Mouse (Mus musculus) midbrain, embryonic 12.5 days (tissue): ENCODE measurements around the gene Cyp2a12. TPM values are rescaled to one million over a fixed set of nuclear protein-coding genes. Genes with fewer than 3 reads are reported as not detected.

ENCODE experiments used
- polyA plus RNA-seq: library from polyadenylated mRNA; unstranded; fragments of >200 nt; fragmentation: Nextera tagmentation; extraction: Ambion mirVana; gene quantifications from 2 replicates; pipeline ENCODE4 v1.2.1, GENCODE M21; 2016

Cyp2a12 gene
- polyA plus RNA-seq, 1 experiment from 2014 or later: not detected

Other genes with a start within 250 kb of the Cyp2a12 start
- gene Cyp2g1, start 220.2 kb upstream of the Cyp2a12 start, polyA plus RNA-seq: not detected in 2 replicates
- not detected in 2 replicates for gene Cyp2a5, start 193.8 kb upstream of the Cyp2a12 start, polyA plus RNA-seq
- not detected in 2 replicates for gene Cyp2a22, start 89.7 kb upstream of the Cyp2a12 start, polyA plus RNA-seq
- not detected in 2 replicates for gene Cyp2f2, start 90.8 kb downstream of the Cyp2a12 start, polyA plus RNA-seq
- 0.18 and 0.27 TPM in 2 replicates for gene Cyp2t4, start 124.6 kb downstream of the Cyp2a12 start, polyA plus RNA-seq
- gene Egln2, start 137.7 kb downstream of the Cyp2a12 start, polyA plus RNA-seq: 94.2 and 100 TPM in 2 replicates
- gene Rab4b, start 149.8 kb downstream of the Cyp2a12 start, polyA plus RNA-seq: 82.9 and 83.0 TPM in 2 replicates
- gene Gm21983, start 152.0 kb downstream of the Cyp2a12 start, polyA plus RNA-seq: 0.59 TPM in 1 of 2 replicates, not detected in the other
- gene Mia, start 152.1 kb downstream of the Cyp2a12 start, polyA plus RNA-seq: 5.1 and 11.1 TPM in 2 replicates
- 3.9 and 4.5 TPM in 2 replicates for gene BC024978, start 166.7 kb downstream of the Cyp2a12 start, polyA plus RNA-seq
- 277 and 286 TPM in 2 replicates for gene Snrpa, start 167.2 kb downstream of the Cyp2a12 start, polyA plus RNA-seq
- 8.7 and 10.2 TPM in 2 replicates for gene Itpkc, start 199.6 kb downstream of the Cyp2a12 start, polyA plus RNA-seq
- gene Coq8b, start 203.9 kb downstream of the Cyp2a12 start, polyA plus RNA-seq: 22.1 and 22.9 TPM in 2 replicates
- 59.8 and 61.2 TPM in 2 replicates for gene Numbl, start 229.4 kb downstream of the Cyp2a12 start, polyA plus RNA-seq